10 mouse cellular contexts compared by ENCODE assay signal in genomic region chr1:87658063-87658462, GRCm38 (mm10). TPM values are rescaled to one million over a fixed set of nuclear protein-coding genes. Genes with fewer than 3 reads are reported as not detected.
A peak's percentile ranks its signal among the peaks of the same experiment; 100 is the strongest.
DNase-seq lines count a peak whose midpoint lies in the region; ATAC-seq and TF ChIP-seq lines count a peak whose summit lies in the region.
"Had no signal": no experiment of that assay in that cellular context is flagged by ENCODE, and none has a peak within 500 bp of the region (broad histone marks: within the 10 kb centered on the region; RNA-seq: fewer than 3 reads in every experiment).

No protein-coding gene starts in this region.

- no peak overlapping the region for H3K4me3 ChIP-seq in bone marrow, adult 2 months (replicated peaks; ENCODE audit: control insufficient read depth, low read depth, low read length)
- no peak overlapping the region for H3K4me3 ChIP-seq in midbrain, postnatal 0 days (ENCODE audit: low read depth, low read length)

- no peak overlapping the region for H3K4me2 ChIP-seq in midbrain, postnatal 0 days (ENCODE audit: low read depth, low read length, poor library complexity, severe bottlenecking)

- no peaks in the 10 kb centered on the region for H3K27me3 ChIP-seq in midbrain, postnatal 0 days (ENCODE audit: insufficient read depth, low read length)

- TF ChIP-seq CTCF in bone marrow, adult 2 months (IDR thresholded peaks at IDR 0.05; ENCODE audit: control insufficient read depth, insufficient read depth, low read length), result no peak
- no peak for TF ChIP-seq CTCF in midbrain, postnatal 0 days (IDR thresholded peaks at IDR 0.05)

- peaks cover 19% of the 10 kb centered on the region for H3K4me1 ChIP-seq in bone marrow, adult 2 months (ENCODE audit: control insufficient read depth, insufficient read depth, low read length)
- peaks cover 8% of the 10 kb centered on the region; the same call in 1 of the 2 replicates for H3K4me1 ChIP-seq in midbrain, postnatal 0 days (ENCODE audit: insufficient read depth, low read length)

- no peak overlapping the region for H3K9ac ChIP-seq in midbrain, postnatal 0 days (replicated peaks; ENCODE audit: low read length, poor library complexity, severe bottlenecking)

- WGBS in bone marrow, adult 2 months, result 14% methylated on average over 3 of the region's 3 CpGs
- 47% methylated on average over 3 of the region's 3 CpGs for WGBS in midbrain, postnatal 0 days

- TF ChIP-seq POLR2A in bone marrow, adult 2 months (IDR thresholded peaks at IDR 0.05; ENCODE audit: borderline replicate concordance, control insufficient read depth, low read depth, low read length), result no peak

- no peak for ATAC-seq in midbrain, postnatal 0 days (ENCODE audit: low FRiP score)
- ATAC-seq: intestine, embryonic 16.5 days had no signal

- H3K9me3 ChIP-seq in midbrain, postnatal 0 days (ENCODE audit: low read length), result no peaks in the 10 kb centered on the region

- H3K36me3 ChIP-seq in midbrain, postnatal 0 days (ENCODE audit: insufficient read depth, low read length), result no peaks in the 10 kb centered on the region

- DNase-seq in gastrocnemius, postnatal 14 days, result peak; percentile 22
- DNase-seq in gastrocnemius, adult 18-20 months (ENCODE audit: low spot score), result no peak
- peak; percentile 54 for DNase-seq in lung, postnatal 36 days
- DNase-seq in lung, postnatal 14 days, result no peak
- DNase-seq in midbrain, postnatal 0 days (ENCODE audit: low spot score), result no peak
- DNase-seq in thymus, postnatal 14 days, result no peak
- DNase-seq in left cerebral cortex, adult 11 months (ENCODE audit: low spot score), result no peak
- DNase-seq: cerebellum, postnatal 14 days had no signal

- intact Hi-C loops in gastrocnemius, postnatal 14 days (cut with DNase I; ENCODE audit: low total_unique reads), result no loop called here

- H3K27ac ChIP-seq in bone marrow, adult 2 months (ENCODE audit: control insufficient read depth, insufficient read depth, low read depth, low read length, poor library complexity), result peak overlapping the region; percentile 80
- H3K27ac ChIP-seq in midbrain, postnatal 0 days (ENCODE audit: low read depth, low read length), result peak overlapping the region; percentile 57; the same call in 1 of the 2 replicates

RNA-seq across cellular contexts. Expression of gene Inpp5d, which starts 38.0 kb away (rescaled TPM):
- total RNA-seq in gastrocnemius, postnatal 14 days (2021), result 1 to 10 TPM; 3.9 to 7.3 TPM
- total RNA-seq in gastrocnemius, adult 18-20 months (2021), result 1 to 10 TPM; 3.9 to 4.1 TPM
- 47.2 and 80.4 TPM in 2 replicates for polyA plus RNA-seq in bone marrow, adult 2 months (2011; ENCODE audit: insufficient read depth, insufficient read length, low replicate concordance, missing spikeins)
- 6.4 and 9.8 TPM in 2 replicates for total RNA-seq in midbrain, postnatal 0 days (2014; rRNA removed)
- 2.6 and 3.1 TPM in 2 replicates for polyA plus RNA-seq in midbrain, postnatal 0 days (2015; fragmentation: Nextera tagmentation; extraction: Ambion mirVana)

Comparison
In these comparisons a context has a peak if more than half of its experiments do, and no peak if none do; other contexts are left out.
1. DNase-seq: peak in gastrocnemius, postnatal 14 days (single experiment) and lung, postnatal 36 days (single experiment); none in gastrocnemius, adult 18-20 months (single experiment), lung, postnatal 14 days (single experiment), midbrain, postnatal 0 days (single experiment), thymus, postnatal 14 days (single experiment) and left cerebral cortex, adult 11 months (single experiment).